Mouse (Mus musculus): Measurements from ENCODE around the gene Sgms1.
"Not testable (repeated sequence)": the region's sequence is repeated elsewhere in the genome, so short reads cannot be mapped to it uniquely, and the experiment has no call there.

Sgms1 gene

GRCm38 (mm10) chr19:32325100-32325768 is 64.3 kb downstream of the Sgms1 start:
- DNase-seq (ENCODE audit: low read depth) = no peak

- no peak for DNase-seq (ENCODE audit: low read depth)
Observed at GRCm38 (mm10) chr19:32324550-32324949, 65.0 kb downstream of the Sgms1 start.

- DNase-seq (ENCODE audit: low read depth) = no peak
Observed at GRCm38 (mm10) chr19:32323070-32323469, 66.4 kb downstream of the Sgms1 start.

- no peak for DNase-seq (ENCODE audit: low read depth)
Observed at GRCm38 (mm10) chr19:32322429-32323035, 67.0 kb downstream of the Sgms1 start.

- DNase-seq (ENCODE audit: low read depth) = peak; percentile 52
Observed at GRCm38 (mm10) chr19:32320366-32320666, 69.2 kb downstream of the Sgms1 start.

- DNase-seq (ENCODE audit: low read depth) = no peak
Observed at GRCm38 (mm10) chr19:32319531-32320365, 69.8 kb downstream of the Sgms1 start.

GRCm38 (mm10) chr19:32319057-32319456 is 70.5 kb downstream of the Sgms1 start:
- no peak for DNase-seq (ENCODE audit: low read depth)

GRCm38 (mm10) chr19:32317347-32317746 is 72.2 kb downstream of the Sgms1 start:
- not testable (repeated sequence) for DNase-seq (ENCODE audit: low read depth)

GRCm38 (mm10) chr19:32313304-32313703 is 76.2 kb downstream of the Sgms1 start:
- DNase-seq (ENCODE audit: low read depth) = no peak

- no peak for DNase-seq (ENCODE audit: low read depth)
Observed at GRCm38 (mm10) chr19:32311762-32312161, 77.8 kb downstream of the Sgms1 start.

GRCm38 (mm10) chr19:32311063-32311462 is 78.5 kb downstream of the Sgms1 start:
- no peak for DNase-seq (ENCODE audit: low read depth)

GRCm38 (mm10) chr19:32310483-32310882 is 79.0 kb downstream of the Sgms1 start:
- no peak for DNase-seq (ENCODE audit: low read depth)

- no peak for DNase-seq (ENCODE audit: low read depth)
Observed at GRCm38 (mm10) chr19:32309346-32309745, 80.2 kb downstream of the Sgms1 start.

- no peak for DNase-seq (ENCODE audit: low read depth)
Observed at GRCm38 (mm10) chr19:32308311-32308710, 81.2 kb downstream of the Sgms1 start.

GRCm38 (mm10) chr19:32304898-32305297 is 84.6 kb downstream of the Sgms1 start:
- no peak for DNase-seq (ENCODE audit: low read depth)

- no peak for DNase-seq (ENCODE audit: low read depth)
Observed at GRCm38 (mm10) chr19:32304008-32304873, 85.3 kb downstream of the Sgms1 start.

GRCm38 (mm10) chr19:32302835-32303381 is 86.6 kb downstream of the Sgms1 start:
- no peak for DNase-seq (ENCODE audit: low read depth)

- DNase-seq (ENCODE audit: low read depth) = no peak
Observed at GRCm38 (mm10) chr19:32301568-32301967, 87.9 kb downstream of the Sgms1 start.

GRCm38 (mm10) chr19:32298221-32298620 is 91.3 kb downstream of the Sgms1 start:
- no peak for DNase-seq (ENCODE audit: low read depth)

GRCm38 (mm10) chr19:32296863-32297262 is 92.7 kb downstream of the Sgms1 start:
- no peak for DNase-seq (ENCODE audit: low read depth)

- DNase-seq (ENCODE audit: low read depth) = no peak
Observed at GRCm38 (mm10) chr19:32295581-32295980, 93.9 kb downstream of the Sgms1 start.

Data from c-Kit-positive CD71-negative TER-119-negative erythroid progenitor cells, embryonic 14.5 days (primary cell).